Mouse (Mus musculus): ENCODE measurements at regions not wholly inside any gene's neighbourhood (a gene's known extent, or its start where the extent isn't known, plus 50 kb on each side); places are given as distances from the start of the nearest gene placed in this dataset.

DNA sequence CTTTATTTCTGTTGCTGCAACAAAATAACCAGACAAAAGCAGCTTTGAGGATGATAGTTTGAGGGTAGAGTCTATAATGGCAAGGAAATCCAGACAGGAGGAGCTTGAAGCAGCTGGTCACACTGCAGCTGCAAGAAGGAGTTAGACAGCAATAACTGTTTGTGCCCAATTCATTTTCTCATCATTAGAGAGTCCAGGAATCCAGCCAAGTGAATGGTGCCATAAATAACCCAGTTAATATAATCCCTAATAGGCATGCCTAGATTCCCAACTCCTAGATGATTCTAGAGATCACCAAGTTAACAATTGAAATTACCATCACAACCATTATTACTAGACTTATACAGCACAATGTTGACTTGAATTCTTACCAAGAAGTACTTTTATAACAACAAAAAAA is 223.2 kb upstream of the Dpyd start:
- DNase-seq (ENCODE audit: low spot score) (no peak), ATAC-seq (replicated peaks; ENCODE audit: insufficient number of reproducible peaks, low FRiP score, low TSS enrichment, low read depth) (no peak)
- no peak overlapping the region for H3K4me3 ChIP-seq (ENCODE audit: low read depth, low read length)
- no peak overlapping the region for H3K27ac ChIP-seq (replicated peaks; ENCODE audit: low read depth, low read length)
- H3K4me1 ChIP-seq (ENCODE audit: control insufficient read depth, insufficient read depth, low read length): no peaks in the 10 kb centered on the region
- H3K27me3 ChIP-seq (ENCODE audit: control insufficient read depth, insufficient read depth, low read length): no peaks in the 10 kb centered on the region
- no peak overlapping the region for H3K9ac ChIP-seq (replicated peaks; ENCODE audit: low read length)
- no peaks in the 10 kb centered on the region for H3K36me3 ChIP-seq (replicated peaks; ENCODE audit: control insufficient read depth, insufficient read depth, low read depth, low read length)
- no peaks in the 10 kb centered on the region for H3K9me3 ChIP-seq (replicated peaks; ENCODE audit: control insufficient read depth, low read length)
- no peak overlapping the region for H3K4me2 ChIP-seq (ENCODE audit: low read depth, low read length)

DNA sequence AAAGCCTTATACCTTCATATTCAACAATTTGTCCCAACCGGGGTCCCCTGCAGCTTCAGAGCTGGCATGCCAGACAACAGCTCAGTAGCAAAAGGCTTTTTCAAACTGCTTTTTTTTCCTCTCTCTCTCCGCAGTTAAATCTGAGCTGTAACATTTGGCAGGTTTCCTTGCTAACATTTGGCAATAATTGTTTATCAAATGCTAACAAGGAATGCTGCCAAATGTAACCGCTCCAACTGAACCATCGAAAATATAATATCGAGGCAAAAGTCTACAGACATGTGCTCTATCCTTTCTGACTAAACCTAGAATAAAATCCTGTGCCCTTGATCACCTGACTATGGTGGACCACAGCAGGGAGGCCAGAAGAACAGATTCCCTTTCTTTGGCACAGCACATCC is 200.2 kb upstream of the Dpyd start:
- H3K27ac ChIP-seq (replicated peaks; ENCODE audit: low read depth, low read length): no peak overlapping the region
- no peaks in the 10 kb centered on the region for H3K4me1 ChIP-seq (ENCODE audit: control insufficient read depth, insufficient read depth, low read length)
- DNase-seq (ENCODE audit: low spot score) (no peak), ATAC-seq (replicated peaks; ENCODE audit: insufficient number of reproducible peaks, low FRiP score, low TSS enrichment, low read depth) (no peak)
- H3K36me3 ChIP-seq (replicated peaks; ENCODE audit: control insufficient read depth, insufficient read depth, low read depth, low read length): no peaks in the 10 kb centered on the region
- no peaks in the 10 kb centered on the region for H3K27me3 ChIP-seq (ENCODE audit: control insufficient read depth, insufficient read depth, low read length)
- H3K4me2 ChIP-seq (ENCODE audit: low read depth, low read length): no peak overlapping the region
- no peaks in the 10 kb centered on the region for H3K9me3 ChIP-seq (replicated peaks; ENCODE audit: control insufficient read depth, low read length)
- no peak overlapping the region for H3K9ac ChIP-seq (replicated peaks; ENCODE audit: low read length)
- 90% methylated on average over 5 of the region's 5 CpGs for WGBS
- no peak overlapping the region for H3K4me3 ChIP-seq (ENCODE audit: low read depth, low read length)
